Mouse (Mus musculus): Measurements from ENCODE around the gene Arg2.

The Arg2 gene

DNA sequence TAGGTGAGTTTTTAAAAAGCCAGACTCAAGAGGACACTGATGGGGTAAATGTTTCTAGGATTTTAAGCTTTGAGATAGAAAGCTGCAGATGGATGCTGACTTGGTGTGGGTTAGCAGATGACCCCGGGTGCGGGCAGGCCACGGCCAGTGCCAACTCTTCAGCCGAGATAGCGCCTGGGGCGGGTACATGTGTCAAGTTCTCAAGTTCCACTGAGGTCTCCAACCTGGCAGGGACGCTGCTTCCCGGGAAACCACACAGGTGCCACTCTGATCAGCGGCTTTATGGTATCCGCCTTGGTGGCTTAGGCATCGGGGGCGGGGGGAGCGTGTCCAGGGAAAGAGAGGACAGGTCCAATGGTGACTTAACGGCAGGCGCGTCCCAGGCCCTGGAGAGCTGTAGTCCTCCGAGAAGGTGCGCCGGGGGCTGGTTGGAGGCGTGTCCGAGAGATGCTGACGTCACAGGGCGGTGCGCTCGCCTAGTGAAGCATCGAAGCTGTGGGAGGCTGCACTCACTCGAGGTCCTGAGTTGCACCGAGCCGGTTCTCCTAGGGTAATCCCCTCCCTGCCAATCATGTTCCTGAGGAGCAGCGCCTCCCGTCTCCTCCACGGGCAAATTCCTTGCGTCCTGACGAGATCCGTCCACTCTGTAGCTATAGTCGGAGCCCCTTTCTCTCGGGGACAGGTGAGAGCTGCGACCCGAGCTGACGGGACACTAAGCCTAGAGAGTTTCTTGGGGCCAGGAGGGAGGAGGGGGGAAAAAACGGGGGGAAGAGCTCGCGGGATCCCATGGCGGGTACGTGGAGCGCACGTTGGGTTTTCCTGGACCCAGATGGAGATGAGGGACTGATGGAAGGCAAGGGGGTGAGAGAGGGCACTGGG lies at the start of gene Arg2:
TSS of gene Arg2 (plus strand) at position 479 of the 879 bp plus-strand sequence.
- peak; percentile 36 to 59 for DNase-seq (ENCODE audit: low spot score in 2 of 2)

DNA sequence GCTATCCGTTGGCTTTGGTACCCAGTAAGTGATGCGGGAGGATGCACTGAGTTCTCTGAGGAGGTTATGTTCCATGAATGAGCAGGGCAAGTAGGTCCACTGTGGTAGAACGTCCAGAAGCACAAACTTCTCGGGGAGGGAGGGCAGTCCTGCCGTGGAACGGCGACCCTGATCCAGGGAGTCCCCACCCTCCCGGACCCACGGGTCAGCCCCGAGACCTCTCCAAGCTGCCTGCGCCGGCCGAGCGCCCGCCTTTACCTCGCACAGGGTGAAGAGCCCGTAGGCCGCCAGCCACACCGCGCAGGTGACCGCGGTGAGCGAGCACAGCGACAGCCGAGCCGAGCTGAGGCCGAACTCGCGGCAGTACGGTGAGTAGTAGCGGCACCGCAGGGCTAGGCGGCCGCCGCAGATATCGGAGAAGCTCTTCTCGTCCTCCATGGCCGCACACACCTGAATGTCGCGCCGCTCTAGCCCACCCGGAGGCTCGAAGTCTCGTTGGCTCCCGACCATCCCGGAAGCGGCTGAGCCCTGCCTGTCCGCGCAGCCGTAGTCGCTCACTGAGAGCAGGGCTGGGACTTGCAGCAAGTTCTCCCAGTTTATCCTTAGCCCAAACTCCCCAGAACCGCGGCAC lies 41.3 kb upstream of the Arg2 start, which contains the start of gene Pigh:
TSS of gene Pigh (minus strand) at position 470 of the 631 bp plus-strand sequence.
- DNase-seq (ENCODE audit: low spot score in 2 of 2): peak; percentile 55 to 73

DNA sequence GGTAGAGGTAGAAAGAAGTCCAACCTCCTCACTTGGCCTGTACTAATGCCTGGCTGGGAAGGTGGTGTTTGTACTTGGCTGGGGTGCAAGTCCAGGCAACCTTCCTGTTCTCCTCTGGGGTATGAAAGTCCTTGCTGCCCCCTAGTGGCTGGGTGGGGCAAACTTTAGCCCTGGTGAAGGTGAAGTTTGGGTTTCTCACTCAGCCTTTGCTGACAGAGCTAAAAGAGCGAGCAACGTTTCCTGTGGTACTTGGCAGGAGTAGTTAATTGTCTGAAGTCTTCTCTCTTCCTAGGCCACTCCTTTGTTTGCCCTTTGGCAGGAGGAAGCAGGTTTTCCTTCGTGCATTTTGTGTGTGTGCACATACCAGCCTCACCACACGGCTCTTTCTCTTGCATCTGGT lies 38.0 kb upstream of the Arg2 start:
- DNase-seq (ENCODE audit: low spot score in 2 of 2): peak; percentile 18 to 19

DNA sequence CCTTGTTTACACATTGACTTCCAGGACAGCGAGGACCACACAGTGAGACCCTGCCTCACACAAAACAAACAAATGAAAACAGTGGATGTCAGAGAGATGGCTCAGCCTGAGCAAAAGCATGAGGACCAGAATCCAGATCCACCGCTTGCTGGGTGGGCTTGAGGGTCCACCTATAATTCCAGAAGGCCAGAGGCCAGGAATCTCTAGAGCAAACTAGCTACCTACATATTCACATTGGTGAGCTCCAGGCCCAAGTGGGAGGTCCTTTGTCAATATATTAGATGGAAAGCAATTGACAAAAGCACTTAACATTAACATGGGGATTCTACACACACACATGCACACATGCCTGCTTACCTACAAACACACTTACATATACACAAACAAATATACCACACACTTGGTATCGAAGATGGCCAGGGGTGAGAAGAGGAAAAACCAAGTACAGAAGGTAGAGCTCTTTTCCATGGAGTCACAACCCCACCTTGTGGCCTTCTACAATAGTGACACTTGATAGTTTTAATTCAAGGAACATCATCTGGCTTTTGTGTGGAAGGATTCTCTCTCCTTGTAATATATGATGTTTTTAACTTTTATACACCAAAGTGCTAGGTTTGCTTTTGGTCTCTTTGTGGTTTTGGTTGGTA lies 33.3 kb upstream of the Arg2 start:
- peak in 1 of 2 experiments; percentile 9 for DNase-seq (ENCODE audit: low spot score in 2 of 2)

DNA sequence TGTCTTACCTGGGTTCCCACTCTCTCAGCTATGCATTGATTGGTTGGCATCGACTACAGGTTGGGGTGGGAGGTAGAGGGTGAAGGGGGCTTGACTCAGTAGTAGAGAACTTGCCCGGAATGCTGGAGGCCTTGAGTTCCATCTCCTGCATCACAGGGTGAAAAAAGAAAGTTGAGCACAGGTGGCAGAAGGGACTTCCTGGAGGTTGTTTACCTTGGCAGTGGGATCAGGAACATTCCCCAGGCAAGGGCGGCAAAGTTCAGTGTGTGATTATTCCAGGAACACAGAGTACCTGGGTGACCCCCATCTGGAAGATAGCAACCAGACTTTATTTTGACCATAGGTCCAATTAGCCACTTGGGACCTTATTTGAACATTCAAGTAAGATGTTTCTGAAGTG lies 26.8 kb upstream of the Arg2 start:
- no peak for DNase-seq (ENCODE audit: low spot score in 2 of 2)

DNA sequence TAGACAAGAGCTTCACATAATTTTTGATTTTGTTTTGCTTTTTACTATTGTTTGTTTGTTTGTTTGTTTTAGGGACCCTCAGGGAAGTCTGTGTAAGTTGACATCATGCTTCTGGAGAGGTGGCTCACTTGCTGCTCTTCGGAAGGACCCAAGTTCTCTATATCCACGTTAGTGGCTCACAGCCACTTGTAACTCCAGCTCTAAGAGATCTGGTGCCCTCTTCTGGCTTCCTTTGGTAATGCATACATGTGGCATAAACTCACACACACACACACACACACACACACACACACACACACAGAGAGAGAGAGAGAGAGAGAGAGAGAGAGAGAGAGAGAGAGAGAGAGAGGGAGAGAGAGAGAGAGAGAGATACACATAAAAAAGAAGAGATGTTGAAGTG lies 26.0 kb upstream of the Arg2 start:
- no peak for DNase-seq (ENCODE audit: low spot score in 2 of 2)

DNA sequence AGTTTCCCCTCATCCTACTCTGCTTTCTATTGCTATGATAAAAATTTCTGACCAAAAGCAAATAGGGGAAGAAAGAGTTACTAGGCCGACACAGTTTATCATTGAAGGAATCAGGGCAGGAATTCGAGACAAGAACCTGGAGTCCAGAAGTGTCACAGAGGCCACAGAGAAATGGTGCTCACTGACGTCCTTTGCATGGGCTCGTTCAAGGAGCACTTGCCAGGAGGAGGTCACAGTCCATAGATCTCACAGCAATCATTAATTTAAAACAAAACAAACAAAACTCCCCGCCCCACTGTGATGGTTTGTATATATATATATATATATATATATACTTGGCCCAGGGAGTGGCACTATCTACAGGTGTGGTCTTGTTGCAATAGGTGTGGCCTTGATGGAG lies 25.3 kb upstream of the Arg2 start:
- DNase-seq (ENCODE audit: low spot score in 2 of 2): no peak

DNA sequence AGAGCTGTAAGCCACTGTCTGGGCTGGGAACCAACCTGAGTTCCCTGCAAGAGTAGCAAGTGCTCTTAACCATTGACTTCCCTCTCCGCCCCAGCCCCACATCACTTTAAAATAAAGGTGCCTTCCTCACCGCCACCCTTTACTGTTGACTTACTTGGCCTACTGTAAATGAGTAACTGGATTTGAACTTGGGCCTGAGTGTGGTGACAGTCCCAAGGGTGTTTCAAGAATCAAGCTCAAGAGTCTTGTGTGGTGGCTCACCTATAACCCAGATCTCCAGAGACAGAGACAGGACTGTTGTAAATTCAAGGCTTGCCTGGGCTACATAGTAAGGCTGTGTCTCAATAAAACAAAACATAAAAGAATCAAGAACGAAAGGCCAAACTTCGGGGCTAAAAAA lies 11.6 kb upstream of the Arg2 start:
- no peak for DNase-seq (ENCODE audit: low spot score in 2 of 2)

DNA sequence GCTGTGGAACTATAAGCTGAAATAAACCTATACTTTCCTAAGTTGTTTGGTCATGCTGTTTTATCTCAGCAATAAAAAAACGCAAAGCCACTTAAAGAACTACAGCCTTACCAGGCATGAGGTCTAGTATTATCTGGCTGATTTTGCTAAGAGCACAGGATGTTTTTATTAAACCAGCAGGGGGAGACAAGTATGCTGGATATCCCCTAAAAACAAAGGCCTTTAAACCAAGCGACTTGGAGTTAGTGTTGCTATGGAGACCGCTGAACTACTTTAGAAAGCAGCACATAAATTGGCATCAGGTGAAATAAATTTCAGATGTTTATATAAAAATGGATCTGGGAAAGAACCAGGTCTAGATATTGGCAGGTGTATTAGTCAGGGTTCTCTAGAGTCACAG lies 7.8 kb upstream of the Arg2 start:
- DNase-seq (ENCODE audit: low spot score in 2 of 2): no peak

DNA sequence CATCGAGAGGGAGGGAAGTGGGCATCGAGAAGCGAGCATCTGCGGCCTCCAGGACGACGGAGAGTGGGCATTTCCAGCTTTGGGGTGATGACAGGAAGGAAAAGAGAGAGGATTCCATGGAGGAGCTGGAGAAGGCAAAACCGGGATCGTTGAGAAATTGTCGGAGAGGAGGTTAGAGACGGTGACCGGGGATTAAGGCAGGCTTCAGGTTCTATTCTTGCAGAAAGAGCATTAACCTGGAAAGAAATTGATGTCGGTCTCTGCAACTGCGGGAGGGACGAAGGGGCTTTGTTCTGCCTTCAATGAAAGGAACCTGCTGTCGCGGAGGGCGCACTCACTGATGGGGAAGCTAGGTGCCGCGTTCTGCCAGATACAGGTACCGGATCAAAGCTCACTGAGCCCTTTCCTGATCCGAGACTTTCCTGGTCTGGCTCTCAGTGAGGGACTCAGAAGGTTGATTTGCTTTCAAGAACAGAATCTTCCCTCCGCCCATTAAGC lies 650 bp downstream of the Arg2 start:
- DNase-seq (ENCODE audit: low spot score in 2 of 2): no peak

DNA sequence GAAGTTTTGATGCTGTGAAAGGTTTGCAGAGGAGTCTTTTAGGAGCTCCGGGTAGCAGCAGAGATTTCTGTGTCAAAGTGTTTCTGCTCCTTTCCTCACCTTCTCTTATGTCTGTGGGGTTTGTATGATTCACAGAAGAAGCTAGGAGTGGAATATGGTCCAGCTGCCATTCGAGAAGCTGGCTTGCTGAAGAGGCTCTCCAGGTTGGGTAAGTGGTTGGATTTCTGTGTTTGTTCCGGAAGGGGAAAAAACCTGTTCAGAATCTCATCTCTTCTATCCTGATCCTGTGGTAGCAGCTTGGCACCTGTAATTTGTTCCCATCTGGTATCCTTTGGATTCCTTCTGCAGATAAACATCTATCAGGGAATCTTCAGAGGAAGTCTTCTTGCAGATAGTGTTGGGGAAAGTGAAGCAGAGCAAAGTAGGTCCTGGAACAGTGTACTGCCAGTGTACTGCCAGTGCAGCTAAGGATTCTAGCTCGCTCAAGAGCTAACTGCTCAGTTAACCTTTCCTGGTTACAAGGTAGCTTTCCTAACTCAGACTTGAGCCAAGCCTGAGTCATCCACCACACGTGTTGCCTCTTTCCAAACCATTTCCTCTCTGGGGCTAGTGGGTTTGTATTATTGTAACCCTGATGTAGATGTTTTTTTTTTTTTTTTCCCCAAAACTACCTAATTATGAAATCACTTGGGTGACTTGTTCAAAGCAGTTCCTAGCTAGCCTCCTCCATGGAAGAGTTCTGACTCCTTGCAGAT lies 1.3 kb downstream of the Arg2 start:
- no peak for DNase-seq (ENCODE audit: low spot score in 2 of 2)

DNA sequence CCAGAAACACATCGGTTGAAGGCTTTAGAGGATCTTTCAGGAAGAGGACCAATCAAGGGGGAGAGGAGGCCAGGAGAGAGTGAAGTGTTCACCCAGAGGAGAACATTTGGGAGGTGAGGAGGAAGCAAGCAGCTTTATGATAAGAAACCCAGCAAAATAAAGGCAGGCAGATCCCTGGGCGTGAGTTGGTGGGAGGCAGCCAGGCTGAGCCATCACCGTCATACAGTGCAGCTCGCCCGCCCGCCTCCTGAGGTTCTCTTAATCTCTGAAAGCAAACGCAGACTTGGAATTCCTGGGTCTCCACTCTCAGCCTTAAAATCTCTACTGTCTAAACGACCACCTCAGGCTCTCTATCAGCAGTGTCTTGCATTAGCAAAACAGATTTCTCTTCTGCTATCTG lies 4.1 kb downstream of the Arg2 start:
- DNase-seq (ENCODE audit: low spot score in 2 of 2): no peak

DNA sequence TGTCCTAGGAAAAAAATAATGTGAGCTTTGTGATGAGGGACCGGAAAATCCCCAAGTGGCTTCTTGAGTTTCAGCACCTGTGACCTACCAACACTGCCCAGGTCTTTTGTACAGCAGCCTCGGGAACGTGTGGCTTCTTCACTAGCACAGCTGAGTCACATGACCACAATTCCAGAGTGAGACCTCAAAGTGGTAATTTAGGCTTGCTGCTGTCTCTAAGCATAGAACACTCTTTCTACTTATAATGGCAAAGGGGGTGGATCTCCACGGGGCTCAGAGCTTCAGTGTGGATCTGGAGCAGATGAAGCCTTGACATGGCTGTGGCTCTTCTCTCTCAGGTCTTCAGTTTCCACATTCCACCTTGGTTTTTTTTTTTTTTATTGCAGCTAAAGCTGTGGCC lies 4.5 kb downstream of the Arg2 start:
- no peak for DNase-seq (ENCODE audit: low spot score in 2 of 2)

DNA sequence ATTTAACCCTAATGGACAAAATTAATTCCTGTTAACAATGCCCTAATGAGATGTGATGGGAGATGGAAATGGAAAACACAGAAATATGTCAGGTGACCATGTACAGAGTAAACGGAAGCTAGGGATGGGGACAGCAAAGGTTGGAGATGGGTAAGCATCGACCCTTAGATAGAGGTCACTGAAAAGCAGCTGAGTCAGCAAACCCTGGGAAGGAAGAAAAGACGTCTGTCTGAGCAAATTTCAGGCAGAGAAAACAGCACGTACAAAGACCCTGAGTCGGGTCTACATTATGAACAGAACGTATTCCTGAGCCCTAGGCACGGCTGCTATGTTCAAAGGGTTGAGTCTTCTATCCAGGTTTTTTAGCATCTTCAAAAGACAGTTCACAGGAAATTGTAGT lies 6.4 kb downstream of the Arg2 start:
- no peak for DNase-seq (ENCODE audit: low spot score in 2 of 2)

DNA sequence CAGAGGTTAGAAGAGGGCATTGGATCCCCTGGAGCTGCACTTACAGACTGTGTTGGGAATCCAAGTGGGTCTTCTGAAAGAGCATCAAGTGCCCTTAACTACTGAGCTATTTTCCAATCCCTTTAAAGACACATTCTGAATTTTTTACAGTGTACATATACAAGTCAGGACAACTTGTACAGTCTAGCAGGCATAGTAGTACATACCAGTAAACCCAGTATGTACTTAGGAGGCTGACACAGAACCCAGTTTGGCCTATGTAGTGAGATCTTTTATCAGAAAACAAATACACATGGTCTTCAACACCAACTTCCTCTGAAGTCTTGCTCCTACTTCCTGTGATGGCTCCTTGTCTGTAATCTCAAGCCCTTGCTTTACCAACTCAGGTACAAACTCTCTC lies 8.4 kb downstream of the Arg2 start:
- DNase-seq (ENCODE audit: low spot score in 2 of 2): no peak

DNA sequence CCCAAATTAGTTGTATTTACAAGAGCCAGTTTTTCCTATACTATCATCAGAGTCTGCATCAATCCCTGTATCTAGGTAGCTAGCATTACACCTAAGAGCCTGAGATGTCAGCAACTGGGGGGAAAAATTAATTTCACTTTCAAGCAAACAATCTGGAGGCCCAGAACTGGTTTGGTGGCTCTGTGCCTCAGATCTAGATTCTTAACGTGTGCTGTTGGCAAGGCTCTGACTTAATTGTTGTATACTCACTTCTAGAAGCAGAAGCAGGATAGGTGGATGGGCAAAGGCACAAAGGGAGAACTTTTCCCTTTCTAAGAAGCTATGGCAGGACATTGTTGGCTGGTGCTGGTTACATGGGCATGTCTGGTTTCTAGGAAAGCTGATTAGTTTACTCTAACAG lies 8.8 kb downstream of the Arg2 start:
- DNase-seq (ENCODE audit: low spot score in 2 of 2): no peak

DNA sequence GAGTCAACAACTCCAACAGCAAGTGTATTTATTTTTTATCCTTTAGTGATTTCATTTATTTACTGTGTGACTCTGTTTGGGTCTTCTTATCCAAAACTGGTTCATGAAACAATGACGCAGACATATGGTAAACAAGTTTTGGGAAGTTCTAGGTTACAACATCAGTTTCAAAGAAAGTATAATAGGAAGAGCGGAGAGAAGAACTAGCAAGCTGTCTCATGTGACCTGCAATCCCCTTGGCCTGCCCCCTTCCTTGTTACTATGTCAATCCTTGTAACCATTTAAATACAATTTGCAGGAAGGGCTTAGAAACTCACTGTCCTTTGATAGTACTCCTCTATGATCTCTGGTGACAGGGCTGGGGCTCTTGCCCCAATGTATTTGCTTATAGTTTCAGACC lies 10.2 kb downstream of the Arg2 start:
- DNase-seq (ENCODE audit: low spot score in 2 of 2): no peak

DNA sequence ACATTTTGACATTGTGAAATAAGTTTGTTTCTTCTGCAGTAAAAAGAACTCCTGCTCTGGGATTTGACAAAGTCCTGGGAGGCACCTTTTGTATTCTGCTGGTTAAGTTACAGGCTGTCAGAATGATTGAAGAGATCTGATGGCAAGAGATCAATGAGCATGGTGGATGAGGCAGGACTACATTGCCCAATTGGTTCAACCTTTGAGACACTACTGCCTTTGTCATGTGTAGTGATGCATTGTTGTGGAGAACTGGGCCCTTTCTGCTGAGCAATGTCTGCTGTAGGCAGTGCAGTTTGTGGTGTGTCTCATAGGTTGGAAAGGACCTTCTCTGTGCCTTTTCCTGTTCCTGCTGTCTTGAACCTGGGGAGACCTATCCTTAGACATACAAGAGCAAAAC lies 10.8 kb downstream of the Arg2 start:
- DNase-seq (ENCODE audit: low spot score in 2 of 2): no peak

DNA sequence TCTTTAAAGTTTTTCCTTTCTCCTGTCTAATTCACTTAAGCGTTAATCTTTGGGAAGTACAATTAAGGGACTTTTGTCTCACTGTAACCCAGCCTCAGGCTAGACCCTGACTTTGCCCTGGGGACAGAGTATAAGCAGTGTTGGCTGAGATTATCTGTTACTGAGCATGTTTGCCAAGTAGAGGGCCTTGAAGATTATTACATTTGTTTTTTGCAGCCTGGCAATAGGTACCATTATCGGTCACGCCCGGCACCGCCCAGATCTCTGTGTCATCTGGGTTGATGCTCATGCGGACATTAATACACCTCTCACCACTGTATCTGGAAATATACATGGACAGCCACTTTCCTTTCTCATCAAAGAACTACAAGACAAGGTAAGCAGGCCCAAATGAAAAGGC lies 19.1 kb downstream of the Arg2 start:
- no peak for DNase-seq (ENCODE audit: low spot score in 2 of 2)

DNA sequence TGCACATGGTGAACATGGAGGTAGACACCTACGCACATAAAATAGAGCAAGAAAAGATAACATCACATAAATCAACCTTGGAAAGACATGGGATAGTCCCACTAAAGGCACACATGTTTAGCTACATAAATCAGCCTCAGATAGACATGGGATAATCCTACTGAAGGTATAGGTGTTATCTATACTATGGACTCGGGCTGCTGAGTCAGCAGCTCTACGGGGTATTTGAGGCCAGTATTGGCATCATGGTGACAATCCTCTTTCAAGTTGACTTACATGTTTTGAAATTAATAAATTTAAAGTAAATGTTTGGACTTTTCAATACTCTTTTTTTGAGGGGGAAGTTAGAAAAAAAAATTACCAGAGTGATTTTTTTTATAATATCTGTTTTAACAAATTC lies 32.3 kb downstream of the Arg2 start:
- no peak for DNase-seq (ENCODE audit: low spot score in 2 of 2)

DNA sequence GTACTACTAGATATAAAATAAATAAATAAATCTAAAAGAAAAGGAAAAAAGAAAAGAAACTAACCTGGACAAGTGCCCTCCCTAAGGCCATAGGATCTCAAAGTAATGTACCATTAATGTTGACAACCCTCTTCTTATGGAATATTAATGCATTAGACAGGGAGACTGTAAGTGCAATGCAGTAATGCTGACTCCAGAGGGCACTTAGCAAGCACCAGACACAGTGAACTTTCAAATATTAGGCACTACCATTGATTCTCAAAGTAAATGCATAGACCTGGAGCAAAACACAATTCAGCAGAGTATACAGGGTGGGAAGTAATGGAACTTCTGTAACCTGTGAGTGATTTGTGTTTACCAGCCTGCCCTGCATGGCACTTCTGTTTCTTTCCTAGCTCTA lies 38.6 kb downstream of the Arg2 start:
- DNase-seq (ENCODE audit: low spot score in 2 of 2): no peak

DNA sequence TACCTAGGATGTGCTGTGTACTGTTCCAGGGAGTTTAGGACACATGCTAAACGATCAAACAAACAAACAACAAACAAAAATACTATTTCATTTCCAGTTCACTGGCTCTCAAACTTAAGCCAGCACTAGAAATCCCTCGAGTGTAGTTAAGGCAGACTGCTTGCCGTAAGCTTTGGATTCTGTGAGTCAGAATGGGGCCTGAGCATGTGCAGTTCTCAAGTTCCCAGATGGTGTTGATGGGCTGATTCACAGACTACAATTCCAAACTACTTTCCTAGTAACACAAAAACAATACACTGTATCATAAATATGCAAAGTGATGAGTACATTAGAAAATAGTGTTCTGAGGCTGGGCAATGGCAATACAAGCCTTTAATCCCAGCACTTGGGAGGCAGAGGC lies 39.8 kb downstream of the Arg2 start:
- no peak for DNase-seq (ENCODE audit: low spot score in 2 of 2)
